Mouse (Mus musculus) spleen, adult 2 months (tissue): ENCODE results near the gene Hspa4. TPM values are rescaled to one million over a fixed set of nuclear protein-coding genes. Genes with fewer than 3 reads are reported as not detected.
A peak's percentile ranks its signal among the peaks of the same experiment; 100 is the strongest.
"Not testable (repeated sequence)": the region's sequence is repeated elsewhere in the genome, so short reads cannot be mapped to it uniquely, and the experiment has no call there.

Experiments used
- DNase-seq, 2 experiments: peaks; one replicate each; pipeline versions ENCODE4 v3.0.0 to v3.0.0-alpha.2; 2012 to 2021; ENCODE audit warnings: low spot score in 2 of 2, low read depth in 1 of 2
- H3K27ac ChIP-seq: fragments of 200-500 bp; 2 replicates; pipeline ENCODE4 v1.5.1; 2012; ENCODE audit warnings: low read length, inconsistent platforms; ENCODE audit not compliant: insufficient read depth
- H3K27me3 ChIP-seq: fragments of 200-500 bp; 2 replicates; pipeline ENCODE4 v1.6.1; 2012; ENCODE audit warnings: mild to moderate bottlenecking, moderate library complexity, low read length, inconsistent platforms; ENCODE audit not compliant: control insufficient read depth, insufficient read depth
- H3K36me3 ChIP-seq: fragments of 200-500 bp; 2 replicates; pipeline ENCODE4 v1.6.1; 2012; ENCODE audit warnings: mild to moderate bottlenecking, low read length, inconsistent platforms; ENCODE audit not compliant: control insufficient read depth, insufficient read depth
- H3K4me1 ChIP-seq: fragments of 200-500 bp; 2 replicates; pipeline ENCODE4 v1.6.1; 2011; ENCODE audit warnings: inconsistent platforms; ENCODE audit not compliant: control insufficient read depth, insufficient read depth, insufficient read length
- H3K4me3 ChIP-seq: fragments of 200-500 bp; 2 replicates; pipeline ENCODE4 v1.5.1; 2011; ENCODE audit warnings: mild to moderate bottlenecking, inconsistent platforms; ENCODE audit not compliant: insufficient read depth, insufficient read length; ENCODE audit errors: extremely low read depth
- CTCF ChIP-seq: fragments of 200-500 bp; IDR thresholded peaks from 2 replicates; pipeline ENCODE4 v1.5.1; 2011; ENCODE audit warnings: mild to moderate bottlenecking, inconsistent platforms; ENCODE audit not compliant: insufficient read depth, insufficient read length, insufficient replicate concordance; ENCODE audit errors: extremely low read depth
- POLR2A ChIP-seq: fragments of 200-500 bp; IDR thresholded peaks from 2 replicates; pipeline ENCODE4 v1.6.1; 2011; ENCODE audit warnings: low read depth, low read length, inconsistent platforms
- WGBS: fragments of 180-500 bp; shearing (Covaris S2); methylation state at CpG from one replicate; pipeline ENCODE4 v1.1.7; 2018; 5-methylcytosine and 5-hydroxymethylcytosine counted together
- polyA plus RNA-seq: library from polyadenylated mRNA; depleted of rRNA; stranded (reverse); fragments of >200 nt; gene quantifications from 2 replicates; pipeline ENCODE4 v1.2.3, GENCODE M21; 2012

The Hspa4 gene
- polyA plus RNA-seq, 1 experiment, result 12.7 TPM

DNA sequence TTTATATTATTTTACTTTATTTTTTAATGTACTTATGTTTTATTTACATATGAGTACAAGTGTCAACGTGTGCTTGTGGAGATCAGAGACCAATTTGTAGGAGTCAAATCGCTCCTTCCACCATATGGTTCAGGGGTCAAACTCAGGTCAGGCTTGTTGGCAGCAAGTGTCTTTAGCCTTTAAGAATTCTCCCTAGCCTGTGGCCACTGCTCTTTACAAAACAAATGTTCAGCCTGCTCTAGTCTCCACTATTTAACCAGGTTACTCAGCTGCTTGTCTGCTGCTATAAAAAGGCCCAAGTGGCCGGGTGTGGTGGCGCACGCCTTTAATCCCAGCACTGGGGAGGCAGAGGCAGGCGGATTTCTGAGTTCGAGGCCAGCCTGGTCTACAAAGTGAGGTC lies 17.8 kb upstream of the Hspa4 start:
- WGBS, result 90% methylated on average over 7 of the region's 7 CpGs
- DNase-seq, result no peak
- TF ChIP-seq POLR2A, result no peak
- no peak for TF ChIP-seq CTCF

DNA sequence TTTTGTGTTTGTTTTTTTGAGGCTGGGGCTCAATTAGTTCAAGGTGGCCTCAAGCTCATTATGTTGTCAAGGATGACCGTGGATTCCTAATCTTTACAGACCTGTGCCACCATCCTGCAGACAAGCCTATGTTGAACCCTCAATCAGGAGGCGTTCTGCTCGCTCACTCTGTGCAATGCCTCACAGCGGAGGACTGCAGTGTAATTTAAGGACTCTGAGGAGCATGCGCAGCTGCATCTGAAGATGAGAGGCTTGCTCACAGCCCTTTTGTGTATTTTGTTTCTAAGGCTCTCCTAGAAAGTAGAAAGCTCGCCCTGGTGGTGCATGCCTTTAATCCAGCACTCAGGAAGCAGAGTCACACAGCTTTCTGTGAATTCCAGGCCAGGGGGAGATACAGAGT lies 16.7 kb upstream of the Hspa4 start:
- no peak overlapping the region for H3K4me3 ChIP-seq
- H3K27ac ChIP-seq, result no peak overlapping the region
- no peaks in the 10 kb centered on the region for H3K36me3 ChIP-seq
- DNase-seq, result no peak
- peaks cover 6% of the 10 kb centered on the region for H3K4me1 ChIP-seq
- no peaks in the 10 kb centered on the region for H3K27me3 ChIP-seq
- 74% methylated on average over 6 of the region's 6 CpGs for WGBS
- no peak for TF ChIP-seq CTCF
- no peak for TF ChIP-seq POLR2A

More for the DNA sequence above, 17.8 kb upstream of the Hspa4 start:
- Histone ChIP-seq H3K27ac (no peak overlapping the region), H3K36me3 (no peaks in the 10 kb centered on the region), H3K27me3 (no peaks in the 10 kb centered on the region), H3K4me3 (no peak overlapping the region), H3K4me1 (no peaks in the 10 kb centered on the region)

DNA sequence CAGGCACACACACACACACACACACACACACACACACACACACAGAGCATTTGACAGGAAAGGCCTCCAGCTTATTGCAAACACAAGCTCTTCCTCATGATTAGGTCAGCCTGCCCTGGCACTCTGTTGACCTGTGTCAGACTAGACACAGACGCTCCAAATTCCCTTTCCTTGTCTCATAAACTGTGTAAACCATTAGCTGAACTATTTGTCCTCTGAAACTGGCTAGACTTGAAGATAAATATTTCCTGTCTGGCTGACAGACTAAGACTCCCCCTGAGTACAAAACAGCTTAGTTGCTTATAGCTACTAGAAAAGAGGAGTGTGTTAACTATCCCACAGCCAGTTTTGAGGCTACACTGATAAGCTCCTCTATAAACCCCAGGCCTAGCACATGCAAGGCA lies 14.5 kb upstream of the Hspa4 start:
- Histone ChIP-seq H3K36me3 (no peaks in the 10 kb centered on the region), H3K4me3 (no peak overlapping the region), H3K27ac (no peak overlapping the region), H3K4me1 (peaks cover 6% of the 10 kb centered on the region), H3K27me3 (no peaks in the 10 kb centered on the region)
- WGBS, result 56% methylated on average over 1 of the region's 1 CpGs
- TF ChIP-seq CTCF, result no peak
- no peak for TF ChIP-seq POLR2A
- no peak for DNase-seq

DNA sequence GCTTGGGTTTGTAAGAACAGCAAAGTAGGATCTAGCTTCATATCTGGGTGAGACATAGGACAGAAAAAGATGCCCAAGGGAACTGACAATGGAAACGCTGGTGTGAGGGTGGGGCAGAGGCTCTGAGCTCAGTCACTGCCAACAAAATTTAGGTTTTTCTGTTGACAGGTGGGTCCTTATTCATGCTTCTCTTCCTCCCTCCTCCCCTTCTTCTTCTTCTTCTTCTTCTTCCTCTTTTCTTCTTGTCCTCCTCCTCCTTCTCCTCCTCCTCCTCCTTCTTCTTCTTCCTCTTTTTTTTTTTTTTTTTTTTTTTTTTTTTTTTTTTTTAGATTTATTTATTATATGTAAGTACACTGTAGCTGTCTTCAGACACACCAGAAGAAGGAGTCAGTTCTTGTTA lies 12.6 kb upstream of the Hspa4 start:
- H3K27ac ChIP-seq, result peak overlapping the region; percentile 59
- not testable (repeated sequence) for DNase-seq, H3K27me3 ChIP-seq, H3K36me3 ChIP-seq, H3K4me3 ChIP-seq
- peaks cover 15% of the 10 kb centered on the region for H3K4me1 ChIP-seq
- WGBS, result 28% methylated on average over 1 of the region's 1 CpGs

DNA sequence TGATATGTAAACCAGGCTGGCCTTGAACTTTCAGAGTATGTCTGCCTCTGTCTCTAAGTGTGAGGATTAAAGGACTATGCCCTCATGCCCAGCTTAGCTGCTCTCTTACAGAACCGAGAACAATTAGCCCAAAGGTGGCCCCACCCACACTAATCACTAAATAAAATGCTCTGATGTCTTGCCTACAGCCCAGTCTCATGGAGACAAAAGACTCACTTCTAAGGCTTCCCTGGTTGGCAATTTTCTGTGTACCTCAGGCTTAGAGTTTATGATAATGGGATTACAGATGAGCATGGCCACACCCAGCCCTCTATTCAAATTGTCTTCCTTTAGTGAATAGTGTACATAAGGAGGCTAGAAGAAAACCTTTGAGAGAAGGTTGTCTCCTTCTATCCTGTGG lies 11.1 kb upstream of the Hspa4 start:
- peak overlapping the region; percentile 58 for H3K27ac ChIP-seq
- WGBS, result 76% methylated on average over 1 of the region's 1 CpGs
- no peaks in the 10 kb centered on the region for H3K27me3 ChIP-seq
- DNase-seq, result no peak
- H3K4me3 ChIP-seq, result no peak overlapping the region
- H3K4me1 ChIP-seq, result peaks cover 21% of the 10 kb centered on the region
- no peaks in the 10 kb centered on the region for H3K36me3 ChIP-seq
- TF ChIP-seq POLR2A (no peak), CTCF (no peak)

DNA sequence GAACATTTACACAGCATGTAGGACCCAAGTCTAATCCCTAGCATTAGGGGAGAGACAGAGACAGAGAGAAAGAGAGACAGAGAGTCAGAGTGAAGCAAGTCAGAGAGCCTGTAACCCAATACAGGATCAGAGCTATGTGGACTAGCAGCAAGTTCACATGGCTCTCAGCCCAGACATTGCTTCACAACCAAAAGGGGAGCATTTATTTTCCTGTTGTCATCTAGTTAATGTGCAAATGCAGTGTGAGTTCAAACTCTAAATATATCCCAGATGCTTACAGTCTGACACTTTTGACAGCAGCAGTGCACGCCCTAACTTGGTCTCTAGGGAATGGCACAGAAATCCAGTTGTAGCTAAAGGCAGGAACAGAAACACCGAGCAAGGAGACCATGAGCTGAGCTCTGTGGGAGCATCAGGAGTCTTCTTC lies 8.6 kb upstream of the Hspa4 start:
- Histone ChIP-seq H3K4me3 (no peak overlapping the region), H3K27me3 (no peaks in the 10 kb centered on the region), H3K4me1 (peaks cover 21% of the 10 kb centered on the region), H3K27ac (peak overlapping the region; percentile 78), H3K36me3 (no peaks in the 10 kb centered on the region)
- WGBS, result 21% methylated on average over 2 of the region's 2 CpGs
- DNase-seq, result no peak
- TF ChIP-seq POLR2A (no peak), CTCF (no peak)

DNA sequence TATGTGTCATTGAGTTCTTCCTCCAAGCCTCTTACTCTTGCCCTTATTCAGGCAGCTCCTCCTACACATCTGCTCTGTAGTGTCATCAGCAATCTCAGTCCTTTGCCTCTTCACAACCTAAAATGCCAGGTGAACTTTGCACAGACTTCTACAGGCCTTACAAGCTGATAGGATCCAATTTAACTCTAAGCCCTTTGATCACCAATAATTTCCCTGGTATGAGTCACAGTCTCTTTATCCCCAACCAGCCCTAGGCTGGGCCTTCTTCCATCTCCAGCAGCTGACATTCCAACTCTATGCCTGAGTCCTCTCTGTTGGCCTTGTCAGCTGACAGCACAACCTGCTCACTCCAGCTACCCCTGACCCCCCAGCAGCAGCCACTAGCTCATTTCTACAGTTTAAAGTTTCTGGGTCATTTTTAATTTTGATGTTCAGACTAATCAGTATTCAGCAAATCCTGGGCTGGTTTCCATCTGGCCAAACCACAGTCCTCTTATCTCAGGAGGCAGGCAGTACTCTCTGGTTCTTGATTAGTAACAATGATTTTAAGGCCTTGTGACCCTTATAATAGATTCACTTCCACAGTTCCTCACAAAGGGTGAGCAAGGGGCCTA lies 8.1 kb upstream of the Hspa4 start:
- no peak for DNase-seq
- no peak overlapping the region for H3K4me3 ChIP-seq

More for the DNA sequence above, 8.1 kb upstream of the Hspa4 start:
- Histone ChIP-seq H3K36me3 (no peaks in the 10 kb centered on the region), H3K4me1 (peaks cover 21% of the 10 kb centered on the region), H3K27ac (peak overlapping the region; percentile 78), H3K27me3 (no peaks in the 10 kb centered on the region)
- TF ChIP-seq CTCF (no peak), POLR2A (no peak)
